Mouse (Mus musculus) gastrocnemius, postnatal 36 days (tissue): ENCODE measurements around the gene Wdr93. TPM values are rescaled to one million over a fixed set of nuclear protein-coding genes. Genes with fewer than 3 reads are reported as not detected.

ENCODE experiments used
- total RNA-seq, 2 experiments: library from RNA; stranded (reverse); gene quantifications; 2 replicates each; pipeline ENCODE4 v1.2.3; 2021

Wdr93 gene
- total RNA-seq, 2 experiments from 2014 or later = not detected

Other genes with a start within 250 kb of the Wdr93 start
- gene Rhcg, start 125.5 kb upstream of the Wdr93 start, total RNA-seq = not detected
- under 1 TPM; 0.12 to 0.20 TPM for gene Ticrr, start 83.0 kb upstream of the Wdr93 start, total RNA-seq
- under 1 TPM; 0.52 to 0.71 TPM for gene Kif7, start 27.4 kb upstream of the Wdr93 start, total RNA-seq
- 1 to 10 TPM; 3.5 to 6.5 TPM for gene Plin1, start 10.3 kb upstream of the Wdr93 start, total RNA-seq
- 10 to 100 TPM in 1 of 2 experiments, 1 to 10 TPM in 1; 9.8 to 11.5 TPM for gene Pex11a, start within 50 bp of the Wdr93 start, total RNA-seq
- gene Mesp1, start 50.6 kb downstream of the Wdr93 start, total RNA-seq = not detected
- not detected for gene Mesp2, start 67.6 kb downstream of the Wdr93 start, total RNA-seq
- gene Anpep, start 117.9 kb downstream of the Wdr93 start, total RNA-seq = 1 to 10 TPM; 3.6 to 4.8 TPM
- gene Ap3s2, start 177.5 kb downstream of the Wdr93 start, total RNA-seq = 10 to 100 TPM; 16.0 to 17.9 TPM
- gene Arpin, start 192.2 kb downstream of the Wdr93 start, total RNA-seq = 1 to 10 TPM; 2.8 to 3.5 TPM